Mouse (Mus musculus): Measurements from ENCODE around the gene Akap17b. TPM values are rescaled to one million over a fixed set of nuclear protein-coding genes. Genes with fewer than 3 reads are reported as not detected.

Akap17b gene
- total and polyA plus RNA-seq, 3 experiments: 0.57 to 10.9 (median 6.3) TPM

DNA sequence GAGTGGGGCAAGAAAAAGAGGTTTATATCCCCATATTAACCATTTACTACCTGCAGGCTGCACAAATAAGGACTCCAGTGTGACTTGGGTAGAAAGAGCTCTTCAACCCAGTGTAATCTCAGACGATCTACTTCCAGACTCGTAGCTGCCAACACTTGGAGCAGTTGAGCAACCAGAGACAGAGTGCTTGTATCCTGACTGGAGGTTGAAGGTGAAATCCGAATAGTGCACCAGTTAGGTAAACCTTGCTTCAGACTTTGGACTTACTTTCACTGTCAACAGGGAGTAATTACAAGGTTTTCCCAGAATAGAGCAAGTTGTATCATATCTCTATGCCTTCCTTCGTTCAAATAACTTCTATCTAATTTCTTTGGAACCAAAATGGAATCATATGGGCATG, 53.7 kb downstream of the Akap17b start:
- no peak for TF ChIP-seq GATA2 (IDR thresholded peaks at IDR 0.05; ENCODE audit: borderline replicate concordance, low read depth, low read length)
- no peak for TF ChIP-seq GATA1 (IDR thresholded peaks at IDR 0.05; ENCODE audit: borderline replicate concordance, low read length)
- no peak for TF ChIP-seq TAL1 (conservative IDR thresholded peaks at IDR 0.05; ENCODE audit: low read depth, low read length)
- TF ChIP-seq POLR2AphosphoS5 (IDR thresholded peaks at IDR 0.05; ENCODE audit: insufficient replicate concordance, low read depth, low read length): no peak
- no peak for TF ChIP-seq CTCF (IDR thresholded peaks at IDR 0.05; ENCODE audit: low read depth, low read length)
- Histone ChIP-seq H3K4me1 (ENCODE audit: insufficient read depth, low read depth, low read length) (0 out of 2 replicates have a peak, but pooled peaks cover 2% of the 10 kb centered on the region), H3K27me3 (ENCODE audit: insufficient read depth, low read length) (0 out of 2 replicates have a peak, but pooled peaks cover 3% of the 10 kb centered on the region), H3K4me3 (ENCODE audit: low read depth, low read length) (no peak overlapping the region), H3K9me3 (replicated peaks) (no peaks in the 10 kb centered on the region), H3K36me3 (replicated peaks) (no peaks in the 10 kb centered on the region)
- DNase-seq (ENCODE audit: low spot score) (no peak), ATAC-seq (ENCODE audit: extremely low read depth, insufficient number of reproducible peaks, low FRiP score, poor library complexity, severe bottlenecking) (no peak)

DNA sequence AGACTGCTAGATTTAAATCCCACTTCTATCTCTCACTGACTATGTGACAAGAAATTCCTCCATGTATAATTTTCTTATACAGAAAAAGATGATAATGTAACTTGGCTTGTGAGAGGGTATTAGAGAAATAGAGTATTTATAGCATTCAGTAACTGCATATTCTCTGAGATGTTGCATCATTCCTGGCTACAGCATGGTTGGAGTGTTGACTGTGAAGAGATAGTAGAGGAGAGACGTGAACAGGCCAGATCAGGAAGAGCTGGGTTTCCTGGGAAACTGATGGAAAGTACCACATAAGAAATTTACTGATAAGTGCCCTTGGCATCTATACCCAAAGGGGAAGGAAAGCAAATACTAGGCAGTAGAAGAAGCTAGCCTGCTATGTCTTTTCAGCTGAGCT, 54.1 kb downstream of the Akap17b start:
- H3K36me3 ChIP-seq (replicated peaks): no peaks in the 10 kb centered on the region
- H3K9me3 ChIP-seq (replicated peaks): no peaks in the 10 kb centered on the region
- H3K27me3 ChIP-seq (ENCODE audit: insufficient read depth, low read length): 0 out of 2 replicates have a peak, but pooled peaks cover 3% of the 10 kb centered on the region
- H3K4me3 ChIP-seq (ENCODE audit: low read depth, low read length): no peak overlapping the region
- 0 out of 2 replicates have a peak, but pooled peaks cover 2% of the 10 kb centered on the region for H3K4me1 ChIP-seq (ENCODE audit: insufficient read depth, low read depth, low read length)
- DNase-seq (ENCODE audit: low spot score) (no peak), ATAC-seq (ENCODE audit: extremely low read depth, insufficient number of reproducible peaks, low FRiP score, poor library complexity, severe bottlenecking) (no peak)
- TF ChIP-seq TAL1 (conservative IDR thresholded peaks at IDR 0.05; ENCODE audit: low read depth, low read length) (no peak), GATA2 (IDR thresholded peaks at IDR 0.05; ENCODE audit: borderline replicate concordance, low read depth, low read length) (no peak), POLR2AphosphoS5 (IDR thresholded peaks at IDR 0.05; ENCODE audit: insufficient replicate concordance, low read depth, low read length) (no peak), GATA1 (IDR thresholded peaks at IDR 0.05; ENCODE audit: borderline replicate concordance, low read length) (no peak), CTCF (IDR thresholded peaks at IDR 0.05; ENCODE audit: low read depth, low read length) (no peak)

DNA sequence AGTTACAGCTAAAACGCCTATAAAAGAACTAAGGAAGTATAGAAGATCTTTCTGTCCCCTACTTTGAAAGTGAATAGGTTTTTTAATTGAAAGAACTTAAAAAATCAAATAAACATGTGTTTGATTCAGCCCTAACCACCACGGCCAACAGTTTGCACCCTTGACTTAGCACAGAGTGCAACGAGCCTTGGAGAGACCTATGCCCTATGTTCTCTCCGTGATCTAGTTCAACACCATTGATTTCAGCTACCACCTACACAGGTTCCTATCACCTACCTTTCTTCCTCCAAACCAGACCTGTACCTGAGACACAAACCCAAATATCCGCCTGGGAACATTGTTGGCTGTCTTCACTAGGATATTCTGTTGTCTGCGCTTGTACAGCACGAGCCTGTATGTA, 54.9 kb downstream of the Akap17b start:
- Histone ChIP-seq H3K4me1 (ENCODE audit: insufficient read depth, low read depth, low read length) (0 out of 2 replicates have a peak, but pooled peaks cover 2% of the 10 kb centered on the region), H3K9me3 (replicated peaks) (no peaks in the 10 kb centered on the region), H3K4me3 (ENCODE audit: low read depth, low read length) (no peak overlapping the region), H3K27me3 (ENCODE audit: insufficient read depth, low read length) (0 out of 2 replicates have a peak, but pooled peaks cover 3% of the 10 kb centered on the region), H3K36me3 (replicated peaks) (no peaks in the 10 kb centered on the region)
- no peak for ATAC-seq (ENCODE audit: extremely low read depth, insufficient number of reproducible peaks, low FRiP score, poor library complexity, severe bottlenecking)
- TF ChIP-seq GATA1 (IDR thresholded peaks at IDR 0.05; ENCODE audit: borderline replicate concordance, low read length): no peak
- no peak for TF ChIP-seq POLR2AphosphoS5 (IDR thresholded peaks at IDR 0.05; ENCODE audit: insufficient replicate concordance, low read depth, low read length)
- no peak for TF ChIP-seq CTCF (IDR thresholded peaks at IDR 0.05; ENCODE audit: low read depth, low read length)
- TF ChIP-seq GATA2 (IDR thresholded peaks at IDR 0.05; ENCODE audit: borderline replicate concordance, low read depth, low read length): no peak
- TF ChIP-seq TAL1 (conservative IDR thresholded peaks at IDR 0.05; ENCODE audit: low read depth, low read length): no peak
- no peak for DNase-seq (ENCODE audit: low spot score)

DNA sequence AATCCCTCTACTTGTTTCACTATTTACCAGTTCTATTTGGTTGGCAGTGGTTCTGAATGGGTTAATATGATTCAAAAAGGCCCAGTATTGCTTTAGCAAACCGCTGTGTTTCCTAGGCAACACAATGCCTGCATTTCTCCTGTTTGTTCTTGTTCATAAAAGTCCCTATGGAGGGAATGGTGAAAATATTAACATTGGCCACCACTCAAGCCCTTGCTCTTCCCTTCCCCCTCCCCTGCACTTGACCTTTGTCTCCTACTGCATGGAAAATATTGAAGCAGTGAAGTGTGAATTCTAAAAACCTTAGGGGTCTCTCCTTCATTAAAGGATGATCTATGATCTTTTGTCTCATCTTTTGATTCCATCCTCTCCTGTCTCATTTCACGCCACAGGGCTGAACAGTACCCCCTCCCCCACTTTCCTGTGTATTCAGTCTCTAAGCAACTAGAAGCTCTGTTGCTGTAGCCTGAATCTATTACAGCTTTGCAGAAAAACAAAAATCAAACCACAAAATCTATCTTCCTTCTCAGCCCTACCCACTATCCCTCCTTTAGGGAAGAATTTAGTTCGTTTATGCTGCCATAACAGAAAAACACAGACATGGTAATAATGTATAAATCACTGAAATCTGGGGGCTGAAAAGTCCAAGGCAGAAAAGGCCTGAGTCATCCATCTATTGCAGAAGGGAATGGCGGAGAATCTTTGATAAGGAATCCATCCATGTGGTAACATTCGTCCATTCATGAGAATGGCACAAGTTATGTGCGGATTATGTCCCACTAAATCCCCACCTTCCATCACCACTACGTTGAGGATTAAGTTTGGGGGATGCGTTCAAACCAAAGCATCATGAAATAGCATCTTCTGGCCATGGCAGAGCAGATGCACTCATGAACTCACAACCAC, 57.6 kb downstream of the Akap17b start:
- ATAC-seq (ENCODE audit: extremely low read depth, insufficient number of reproducible peaks, low FRiP score, poor library complexity, severe bottlenecking): no peak
- H3K27me3 ChIP-seq (ENCODE audit: insufficient read depth, low read length): 0 out of 2 replicates have a peak, but pooled peaks cover 3% of the 10 kb centered on the region
- no peak for TF ChIP-seq POLR2AphosphoS5 (IDR thresholded peaks at IDR 0.05; ENCODE audit: insufficient replicate concordance, low read depth, low read length)
- no peak for TF ChIP-seq GATA2 (IDR thresholded peaks at IDR 0.05; ENCODE audit: borderline replicate concordance, low read depth, low read length)
- TF ChIP-seq GATA1 (IDR thresholded peaks at IDR 0.05; ENCODE audit: borderline replicate concordance, low read length): no peak
- TF ChIP-seq CTCF (IDR thresholded peaks at IDR 0.05; ENCODE audit: low read depth, low read length): no peak
- no peak for TF ChIP-seq TAL1 (conservative IDR thresholded peaks at IDR 0.05; ENCODE audit: low read depth, low read length)
- DNase-seq (ENCODE audit: low spot score): no peak
- no peaks in the 10 kb centered on the region for H3K9me3 ChIP-seq (replicated peaks)
- H3K36me3 ChIP-seq (replicated peaks): no peaks in the 10 kb centered on the region
- no peak overlapping the region for H3K4me3 ChIP-seq (ENCODE audit: low read depth, low read length)
- H3K4me1 ChIP-seq (ENCODE audit: insufficient read depth, low read depth, low read length): no peaks in the 10 kb centered on the region

DNA sequence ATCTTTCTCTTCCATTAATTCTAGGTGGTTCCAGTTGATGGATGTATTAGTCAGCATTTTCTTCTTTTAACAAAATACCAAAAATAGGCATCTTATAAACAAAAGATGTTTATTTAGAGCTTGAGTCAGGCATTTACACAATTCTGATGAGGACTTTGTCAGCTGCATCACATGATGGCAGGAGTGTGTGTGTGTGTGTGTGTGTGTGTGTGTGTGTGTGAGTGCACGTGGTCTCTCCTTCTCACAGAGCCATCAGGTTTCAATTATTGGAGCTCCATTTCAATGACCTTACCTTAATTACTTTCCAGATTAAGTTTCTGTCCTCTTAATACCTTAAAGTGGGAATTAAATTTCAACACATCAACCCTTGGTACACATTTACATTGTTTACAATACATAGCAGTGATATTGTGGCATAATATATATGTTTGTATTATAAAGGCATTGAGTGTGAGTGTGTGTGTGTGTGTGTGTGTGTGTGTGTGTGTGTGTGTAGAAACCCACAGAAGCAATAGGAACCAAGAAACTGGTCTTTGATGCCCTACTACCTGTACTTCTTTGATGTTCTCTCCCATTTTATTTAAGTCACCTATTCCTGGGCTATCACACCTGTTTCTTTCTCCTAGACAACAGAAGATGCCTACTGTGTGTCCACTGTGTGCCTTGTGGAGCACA, 58.4 kb downstream of the Akap17b start:
- no peak for TF ChIP-seq CTCF (IDR thresholded peaks at IDR 0.05; ENCODE audit: low read depth, low read length)
- no peak for TF ChIP-seq TAL1 (conservative IDR thresholded peaks at IDR 0.05; ENCODE audit: low read depth, low read length)
- TF ChIP-seq GATA1 (IDR thresholded peaks at IDR 0.05; ENCODE audit: borderline replicate concordance, low read length): no peak
- TF ChIP-seq GATA2 (IDR thresholded peaks at IDR 0.05; ENCODE audit: borderline replicate concordance, low read depth, low read length): no peak
- no peak for TF ChIP-seq POLR2AphosphoS5 (IDR thresholded peaks at IDR 0.05; ENCODE audit: insufficient replicate concordance, low read depth, low read length)
- ATAC-seq (ENCODE audit: extremely low read depth, insufficient number of reproducible peaks, low FRiP score, poor library complexity, severe bottlenecking): no peak
- Histone ChIP-seq H3K4me3 (ENCODE audit: low read depth, low read length) (no peak overlapping the region), H3K9me3 (replicated peaks) (no peaks in the 10 kb centered on the region), H3K27me3 (ENCODE audit: insufficient read depth, low read length) (0 out of 2 replicates have a peak, but pooled peaks cover 3% of the 10 kb centered on the region), H3K4me1 (ENCODE audit: insufficient read depth, low read depth, low read length) (no peaks in the 10 kb centered on the region), H3K36me3 (replicated peaks) (no peaks in the 10 kb centered on the region)
- no peak for DNase-seq (ENCODE audit: low spot score)

DNA sequence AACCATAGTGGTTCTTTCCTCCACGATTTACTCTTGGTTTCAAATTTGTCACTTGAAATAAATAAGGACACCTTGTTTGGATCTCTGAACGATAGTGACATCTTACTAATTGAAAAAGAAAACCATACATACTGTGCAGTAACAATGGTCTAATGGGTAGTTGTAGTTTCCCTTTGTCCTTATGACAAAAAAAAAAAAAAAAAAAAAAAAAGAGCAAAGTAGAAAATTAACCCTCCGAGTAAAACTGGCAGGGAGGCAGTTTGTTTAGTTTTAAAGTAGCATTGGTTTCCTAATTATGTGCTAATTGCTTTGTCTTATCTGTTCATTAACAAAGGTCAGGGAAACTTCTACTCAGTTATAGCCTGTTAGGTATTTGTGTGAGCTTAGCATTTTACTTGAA, 83.1 kb downstream of the Akap17b start:
- no peaks in the 10 kb centered on the region for H3K4me1 ChIP-seq (ENCODE audit: insufficient read depth, low read depth, low read length)
- no peaks in the 10 kb centered on the region for H3K36me3 ChIP-seq (replicated peaks)
- DNase-seq (ENCODE audit: low spot score): no peak
- ATAC-seq (ENCODE audit: extremely low read depth, insufficient number of reproducible peaks, low FRiP score, poor library complexity, severe bottlenecking): no peak
- no peaks in the 10 kb centered on the region for H3K9me3 ChIP-seq (replicated peaks)
- H3K27me3 ChIP-seq (ENCODE audit: insufficient read depth, low read length): no peaks in the 10 kb centered on the region
- no peak overlapping the region for H3K4me3 ChIP-seq (ENCODE audit: low read depth, low read length)
- no peak for TF ChIP-seq GATA2 (IDR thresholded peaks at IDR 0.05; ENCODE audit: borderline replicate concordance, low read depth, low read length)
- TF ChIP-seq POLR2AphosphoS5 (IDR thresholded peaks at IDR 0.05; ENCODE audit: insufficient replicate concordance, low read depth, low read length): no peak
- TF ChIP-seq TAL1 (conservative IDR thresholded peaks at IDR 0.05; ENCODE audit: low read depth, low read length): no peak
- no peak for TF ChIP-seq CTCF (IDR thresholded peaks at IDR 0.05; ENCODE audit: low read depth, low read length)
- no peak for TF ChIP-seq GATA1 (IDR thresholded peaks at IDR 0.05; ENCODE audit: borderline replicate concordance, low read length)

Measured in G1E (cell line).